Mouse (Mus musculus) urinary bladder, postnatal 4 days (tissue): ENCODE data around the gene Plekhg5.

Experiments
- DNase-seq, 2 experiments: peaks; one replicate each; pipeline ENCODE4 v3.0.0; 2021 to 2022; ENCODE audit warnings: low spot score in 2 of 2

Gene Plekhg5

DNA sequence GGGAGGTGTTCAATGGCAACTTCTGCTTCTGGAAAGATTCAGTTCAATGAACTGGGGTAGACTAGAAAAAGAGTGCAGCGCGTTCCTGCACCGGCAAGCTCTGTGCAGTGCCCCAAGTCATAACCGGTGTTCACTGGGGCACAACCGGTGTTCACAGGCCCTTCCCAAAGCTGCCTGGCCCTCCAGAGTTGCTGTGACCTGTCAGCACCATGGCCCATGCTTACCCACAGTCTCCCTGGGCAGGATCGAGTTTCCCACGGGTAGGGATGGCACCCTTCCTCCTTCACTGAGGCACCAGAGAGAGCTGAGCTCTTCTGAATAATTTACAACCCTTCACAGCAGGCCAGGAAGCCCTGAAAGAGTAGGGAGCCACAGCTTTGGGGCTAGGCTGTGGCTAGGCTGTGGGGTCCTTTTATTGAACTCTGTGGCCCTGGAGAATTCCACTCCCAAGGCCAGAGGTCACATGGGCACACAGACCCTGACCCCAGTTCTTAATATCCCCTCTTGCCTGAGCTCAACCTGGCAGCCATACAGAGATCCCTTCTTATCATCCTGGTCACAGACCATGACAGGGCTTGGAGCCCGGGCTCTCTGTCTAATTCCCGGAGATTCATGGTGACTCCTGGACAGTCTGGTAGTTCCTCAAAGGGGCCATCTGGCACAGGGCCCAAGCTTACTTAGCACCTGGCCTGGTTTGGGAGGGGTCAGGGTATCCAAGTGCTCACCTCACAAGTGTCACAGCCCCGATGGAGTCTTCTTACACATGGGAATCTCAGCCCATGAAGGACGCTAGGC lies 73.9 kb downstream of the Plekhg5 start:
- no peak for DNase-seq

DNA sequence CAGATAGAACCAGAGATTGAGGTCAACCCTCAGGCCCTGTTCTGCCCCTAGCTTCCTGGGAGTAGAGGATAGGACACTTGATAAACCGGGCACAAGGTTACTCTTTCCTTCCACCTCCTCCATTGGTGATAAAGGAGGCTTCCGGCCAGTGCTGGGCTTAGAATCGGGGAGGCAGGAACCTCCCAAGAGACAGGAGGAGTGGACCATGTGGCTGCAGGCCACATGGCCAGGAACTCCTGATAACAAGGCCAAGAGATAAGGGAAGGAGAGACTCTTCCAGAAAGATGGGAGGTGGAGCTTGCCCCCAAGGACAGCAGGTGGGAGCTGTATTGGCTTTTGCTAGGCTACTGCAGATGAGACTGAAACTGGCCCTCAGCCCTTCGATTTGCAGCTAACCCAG lies 78.2 kb downstream of the Plekhg5 start:
- DNase-seq: no peak

- DNase-seq: no peak
Measured at GRCm38 (mm10) chr4:152151451-152151965, 79.2 kb downstream of the Plekhg5 start.

DNA sequence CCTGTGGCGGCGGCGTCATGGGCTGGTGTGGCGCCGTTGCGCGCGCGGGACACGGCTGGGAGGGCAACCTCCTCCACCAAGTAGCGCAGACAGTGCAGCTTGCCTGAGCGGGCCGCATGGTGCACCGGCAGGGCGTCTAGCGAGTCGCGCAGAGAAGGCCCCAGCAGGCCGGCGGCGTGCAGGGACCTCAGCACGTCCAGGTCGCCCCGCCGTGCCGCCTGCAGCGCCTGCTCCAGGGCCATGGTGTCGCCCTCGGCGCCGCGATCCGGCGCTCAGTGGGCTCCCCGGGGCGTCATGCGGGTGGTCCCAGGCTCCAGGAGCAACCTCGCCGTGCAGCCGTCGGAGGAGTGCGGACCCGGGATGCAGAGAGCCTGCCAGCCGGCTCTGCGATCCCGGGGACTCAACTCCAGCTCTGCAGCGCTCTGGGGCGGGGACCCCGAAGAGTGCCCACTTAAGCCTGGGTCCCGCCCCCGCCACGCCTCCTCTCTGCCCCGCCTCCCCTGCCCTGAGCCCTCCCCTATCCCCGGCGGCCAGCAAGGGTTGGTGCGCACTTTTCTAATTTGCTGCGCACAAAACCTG lies 79.8 kb downstream of the Plekhg5 start, which contains the start of gene Espn:
Gene Espn (minus strand): TSS at position 406 of the 579 bp plus-strand sequence.
- DNase-seq: peak; percentile 54 to 74

GRCm38 (mm10) chr4:152153771-152154177 lies 81.5 kb downstream of the Plekhg5 start:
- DNase-seq: peak; percentile 79 to 90

GRCm38 (mm10) chr4:152155019-152155418 lies 82.7 kb downstream of the Plekhg5 start:
- no peak for DNase-seq

- no peak for DNase-seq
Measured at GRCm38 (mm10) chr4:152157779-152158584, 85.7 kb downstream of the Plekhg5 start.

GRCm38 (mm10) chr4:152158585-152159284 lies 86.4 kb downstream of the Plekhg5 start, which contains the start of gene Hes2:
Gene Hes2 (plus strand): TSS chr4:152158867.
- DNase-seq: no peak

DNA sequence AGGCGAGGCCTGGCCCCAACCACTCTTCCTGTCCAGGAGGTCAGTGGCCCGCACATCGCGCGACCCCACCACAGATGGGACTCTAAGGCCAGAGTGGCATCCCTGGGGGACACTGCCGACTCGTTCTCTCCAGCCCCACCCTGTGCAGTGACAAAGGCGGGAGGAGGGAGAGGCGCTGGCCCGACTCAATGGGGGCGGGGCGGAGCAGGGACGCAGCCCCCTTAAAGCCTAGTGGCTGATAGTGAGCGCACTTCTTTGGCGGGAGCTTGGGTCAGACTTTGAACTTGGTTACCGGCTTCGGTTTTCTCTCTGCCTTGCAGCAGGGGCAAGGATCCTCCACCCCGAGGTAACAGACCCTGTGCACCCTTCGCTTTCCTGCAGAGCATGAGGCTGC lies 87.0 kb downstream of the Plekhg5 start:
- DNase-seq: no peak

- no peak for DNase-seq
Measured at GRCm38 (mm10) chr4:152160748-152161147, 88.5 kb downstream of the Plekhg5 start.

DNA sequence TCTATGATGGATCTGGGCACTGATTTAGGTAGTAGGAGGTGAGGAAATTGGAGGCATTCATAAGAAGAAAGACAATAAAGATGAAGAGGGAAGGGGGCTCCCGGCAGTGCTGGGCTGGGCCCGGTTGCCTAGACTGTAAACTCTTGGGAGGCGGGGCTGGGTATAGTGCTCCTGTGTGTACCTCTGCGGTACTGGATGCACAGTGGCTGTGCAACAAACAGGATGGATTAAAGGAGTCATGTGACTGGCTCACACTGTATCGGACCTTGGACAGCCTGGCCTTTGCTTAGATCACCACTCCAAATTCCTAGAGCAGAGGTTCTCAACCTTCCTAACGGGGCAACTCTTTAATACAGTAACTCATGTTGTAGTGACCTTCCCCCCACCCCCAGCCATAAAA lies 89.3 kb downstream of the Plekhg5 start:
- no peak for DNase-seq

- DNase-seq: no peak
Measured at GRCm38 (mm10) chr4:152162748-152163147, 90.5 kb downstream of the Plekhg5 start.
